Mouse (Mus musculus) spleen, embryonic (tissue): ENCODE measurements around the gene Tigar.

Experiments
- CTCF ChIA-PET: fragments of 350-600 bp; sonication (Branson Sonifier 250); formaldehyde crosslinking; loops from one replicate; lab custom pipeline; 2022; lab: Charles Lee

The Tigar gene

GRCm38 (mm10) chr6:127103506-127104275 is 5.7 kb downstream of the Tigar start:
- CTCF ChIA-PET = interaction anchor here (0.7 kb wide), 1 partner anchor 404 kb away, joined by 3 read pairs; no protein-coding TSS in a partner anchor

- CTCF ChIA-PET = no interaction called here
Measured at GRCm38 (mm10) chr6:127094565-127094964, 14.8 kb downstream of the Tigar start.

- CTCF ChIA-PET = no interaction called here
Measured at GRCm38 (mm10) chr6:127086739-127087138, 22.6 kb downstream of the Tigar start.

GRCm38 (mm10) chr6:127081820-127082219 is 27.5 kb downstream of the Tigar start:
- CTCF ChIA-PET = no interaction called here

GRCm38 (mm10) chr6:127079867-127080731 is 29.3 kb downstream of the Tigar start:
- CTCF ChIA-PET = no interaction called here

GRCm38 (mm10) chr6:127072817-127073216 is 36.5 kb downstream of the Tigar start, which contains the start of gene Fgf23:
Fgf23 (plus strand) TSS chr6:127072902.
- CTCF ChIA-PET = no interaction called here

- CTCF ChIA-PET = no interaction called here
Measured at GRCm38 (mm10) chr6:127064815-127065214, 44.5 kb downstream of the Tigar start.

GRCm38 (mm10) chr6:127063915-127064314 is 45.4 kb downstream of the Tigar start:
- CTCF ChIA-PET = interaction anchor here (0.7 kb wide), 1 partner anchor 110 kb away, joined by 3 read pairs; no protein-coding TSS in a partner anchor

- CTCF ChIA-PET = no interaction called here
Measured at GRCm38 (mm10) chr6:127059975-127060374, 49.4 kb downstream of the Tigar start.

- CTCF ChIA-PET = no interaction called here
Measured at GRCm38 (mm10) chr6:127056990-127057588, 52.3 kb downstream of the Tigar start.

- CTCF ChIA-PET = no interaction called here
Measured at GRCm38 (mm10) chr6:127050847-127051246, 58.5 kb downstream of the Tigar start.

- CTCF ChIA-PET = interaction anchor here (0.7 kb wide), 1 partner anchor 480 kb away, joined by 4 read pairs; no protein-coding TSS in a partner anchor
Measured at GRCm38 (mm10) chr6:127044909-127045308, 64.4 kb downstream of the Tigar start.
